In genomic region chr1:62018276-62018675, GRCm38 (mm10) we compare ENCODE assay signal across 18 mouse cellular contexts.
DNase-seq lines count a peak whose midpoint lies in the region; ATAC-seq lines count a peak whose summit lies in the region.
"Had no signal": no experiment of that assay in that cellular context is flagged by ENCODE, and none has a peak within 500 bp of the region (broad histone marks: within the 10 kb centered on the region; RNA-seq: fewer than 3 reads in every experiment).

No protein-coding gene starts in this region.

- H3K4me3 ChIP-seq in kidney, embryonic 15.5 days (replicated peaks), result no peak overlapping the region
- no peak overlapping the region for H3K4me3 ChIP-seq in embryonic facial prominence, embryonic 10.5 days
- no peak overlapping the region for H3K4me3 ChIP-seq in limb, embryonic 10.5 days

- 45% methylated on average over 5 of the region's 5 CpGs for WGBS in kidney, embryonic 15.5 days
- WGBS in embryonic facial prominence, embryonic 10.5 days, result 27% methylated on average over 5 of the region's 5 CpGs
- 43% methylated on average over 5 of the region's 5 CpGs for WGBS in limb, embryonic 10.5 days

- DNase-seq in kidney, adult 8-10 months, result no peak
- peak; percentile 50 for DNase-seq in embryo, embryonic 10.5 days (ENCODE audit: low spot score)
- DNase-seq in embryonic facial prominence, embryonic 10.5 days (ENCODE audit: low spot score), result peak; percentile 37
- DNase-seq in limb, embryonic 10.5 days (ENCODE audit: low spot score), result no peak
- no peak for DNase-seq in adrenal gland, postnatal 14 days
- DNase-seq: adrenal gland, postnatal 10 days; cerebellum, adult 9-11 months; forebrain, postnatal 0 days; gastrocnemius, postnatal 14 days; heart, adult 11 months; kidney, postnatal 4 days; layer of hippocampus, adult 9-11 months; lung, postnatal 4 days; right cerebral cortex, postnatal 14 days; spleen, adult 18-20 months had no signal

- H3K9ac ChIP-seq in kidney, embryonic 15.5 days, result no peak overlapping the region
- H3K9ac ChIP-seq: forebrain, postnatal 0 days had no signal

- H3K4me2 ChIP-seq in kidney, embryonic 15.5 days, result no peak overlapping the region
- H3K4me2 ChIP-seq: heart, embryonic 11.5 days had no signal

- no peaks in the 10 kb centered on the region for H3K36me3 ChIP-seq in kidney, embryonic 15.5 days
- H3K36me3 ChIP-seq in embryonic facial prominence, embryonic 10.5 days (replicated peaks), result no peaks in the 10 kb centered on the region
- H3K36me3 ChIP-seq in limb, embryonic 10.5 days, result no peaks in the 10 kb centered on the region

- 0 out of 2 replicates have a peak, but pooled peaks have one; percentile 64 for ATAC-seq in kidney, embryonic 15.5 days (replicated peaks; ENCODE audit: low FRiP score)
- no peak for ATAC-seq in erythroblast, adult 5-6 weeks (replicated peaks; ENCODE audit: low FRiP score, poor library complexity, severe bottlenecking)
- ATAC-seq: forebrain, postnatal 0 days had no signal

- H3K27me3 ChIP-seq in kidney, embryonic 15.5 days, result no peaks in the 10 kb centered on the region
- H3K27me3 ChIP-seq in embryonic facial prominence, embryonic 10.5 days (replicated peaks; ENCODE audit: low read depth, poor library complexity, severe bottlenecking), result no peaks in the 10 kb centered on the region
- no peaks in the 10 kb centered on the region for H3K27me3 ChIP-seq in limb, embryonic 10.5 days (ENCODE audit: low read depth, poor library complexity, severe bottlenecking)

- H3K9me3 ChIP-seq in kidney, embryonic 15.5 days (replicated peaks), result no peaks in the 10 kb centered on the region
- no peaks in the 10 kb centered on the region for H3K9me3 ChIP-seq in embryonic facial prominence, embryonic 10.5 days
- H3K9me3 ChIP-seq in limb, embryonic 10.5 days (replicated peaks), result no peaks in the 10 kb centered on the region

- peaks cover 5% of the 10 kb centered on the region; the same call in 1 of the 2 replicates for H3K4me1 ChIP-seq in kidney, embryonic 15.5 days
- peaks cover 55% of the 10 kb centered on the region for H3K4me1 ChIP-seq in embryonic facial prominence, embryonic 10.5 days
- H3K4me1 ChIP-seq in limb, embryonic 10.5 days, result peaks cover 61% of the 10 kb centered on the region

- no peak overlapping the region for H3K27ac ChIP-seq in kidney, embryonic 15.5 days
- H3K27ac ChIP-seq in embryonic facial prominence, embryonic 10.5 days (replicated peaks), result peak overlapping the region; percentile 61; the same call in 1 of the 2 replicates
- H3K27ac ChIP-seq in limb, embryonic 10.5 days, result peak overlapping the region; percentile 68

Comparison
In these comparisons a context has a peak if more than half of its experiments do, and no peak if none do; other contexts are left out.
1. DNase-seq: peak in embryo, embryonic 10.5 days (single experiment) and embryonic facial prominence, embryonic 10.5 days (single experiment); none in kidney, adult 8-10 months (0 of 2), limb, embryonic 10.5 days (single experiment) and adrenal gland, postnatal 14 days (single experiment).